Comparison of ENCODE assay signal across 9 mouse cellular contexts in the genomic region with DNA sequence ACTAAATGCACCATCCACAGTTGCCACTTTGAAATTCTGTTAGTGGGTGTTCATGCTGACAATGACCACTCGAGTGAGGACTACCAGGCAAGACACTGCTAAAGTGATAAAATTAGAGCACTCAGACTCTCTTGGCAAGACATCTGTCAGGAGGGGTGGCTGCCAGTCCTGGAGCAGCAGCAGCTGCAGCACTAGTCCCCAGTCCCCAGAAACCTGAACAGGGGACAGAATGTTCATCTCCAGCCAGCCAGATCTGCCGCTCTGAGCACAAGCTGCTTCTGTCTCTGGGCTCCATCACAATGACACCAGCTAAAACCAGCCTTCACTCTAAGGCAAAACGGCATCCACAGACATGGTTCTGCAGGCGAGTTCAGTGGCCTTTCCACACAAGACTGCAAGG. TPM values are rescaled to one million over a fixed set of nuclear protein-coding genes. Genes with fewer than 3 reads are reported as not detected.
DNase-seq lines count a peak whose midpoint lies in the region; ATAC-seq and TF ChIP-seq lines count a peak whose summit lies in the region.
"Had no signal": no experiment of that assay in that cellular context is flagged by ENCODE, and none has a peak within 500 bp of the region (broad histone marks: within the 10 kb centered on the region; RNA-seq: fewer than 3 reads in every experiment).

No protein-coding gene starts in this region.

- H3K27me3 ChIP-seq in hindbrain, postnatal 0 days (ENCODE audit: insufficient read depth, low read length) = no peaks in the 10 kb centered on the region
- no peaks in the 10 kb centered on the region for H3K27me3 ChIP-seq in hindbrain, embryonic 14.5 days (ENCODE audit: control insufficient read depth, insufficient read depth, low read length)
- no peaks in the 10 kb centered on the region; the same call in 1 of the 2 replicates for H3K27me3 ChIP-seq in heart, embryonic 13.5 days (replicated peaks)
- H3K27me3 ChIP-seq in forebrain, embryonic 10.5 days (ENCODE audit: poor library complexity, severe bottlenecking) = no peaks in the 10 kb centered on the region
- H3K27me3 ChIP-seq: liver, embryonic 13.5 days had no signal

- WGBS in hindbrain, postnatal 0 days = 39% methylated on average over 4 of the region's 4 CpGs
- 75% methylated on average over 4 of the region's 4 CpGs for WGBS in hindbrain, embryonic 14.5 days
- WGBS in heart, embryonic 13.5 days = 33% methylated on average over 4 of the region's 4 CpGs
- 92% methylated on average over 4 of the region's 4 CpGs for whole genome bisulfite sequencing in forebrain, embryonic 10.5 days

- H3K4me1 ChIP-seq in hindbrain, postnatal 0 days (ENCODE audit: insufficient read depth, low read length) = no peaks in the 10 kb centered on the region
- no peaks in the 10 kb centered on the region for H3K4me1 ChIP-seq in hindbrain, embryonic 14.5 days (replicated peaks; ENCODE audit: control insufficient read depth, insufficient read depth, low read length)
- peaks cover 31% of the 10 kb centered on the region for H3K4me1 ChIP-seq in heart, embryonic 13.5 days
- H3K4me1 ChIP-seq in forebrain, embryonic 10.5 days = no peaks in the 10 kb centered on the region
- H3K4me1 ChIP-seq: liver, embryonic 13.5 days had no signal

- TF ChIP-seq CTCF in hindbrain, postnatal 0 days (IDR thresholded peaks at IDR 0.05; ENCODE audit: low read depth) = no peak

- peak overlapping the region; percentile 49 for H3K27ac ChIP-seq in hindbrain, postnatal 0 days
- no peak overlapping the region for H3K27ac ChIP-seq in hindbrain, embryonic 14.5 days
- H3K27ac ChIP-seq in heart, embryonic 13.5 days (replicated peaks) = no peak overlapping the region; the same call in 1 of the 2 replicates
- no peak overlapping the region for H3K27ac ChIP-seq in forebrain, embryonic 10.5 days
- H3K27ac ChIP-seq: liver, embryonic 13.5 days had no signal

- no peaks in the 10 kb centered on the region for H3K9me3 ChIP-seq in hindbrain, postnatal 0 days (ENCODE audit: low read length)
- no peaks in the 10 kb centered on the region for H3K9me3 ChIP-seq in hindbrain, embryonic 14.5 days (ENCODE audit: control insufficient read depth, low read length)
- H3K9me3 ChIP-seq in heart, embryonic 13.5 days = no peaks in the 10 kb centered on the region
- no peaks in the 10 kb centered on the region for H3K9me3 ChIP-seq in forebrain, embryonic 10.5 days
- H3K9me3 ChIP-seq: liver, embryonic 13.5 days had no signal

- intact Hi-C loops in left cerebral cortex, postnatal 10 days (cut with DNase I) = no loop called here

- peak; percentile 55 for DNase-seq in hindbrain, postnatal 0 days (ENCODE audit: low spot score)
- no peak for DNase-seq in hindbrain, embryonic 14.5 days (ENCODE audit: low spot score)
- DNase-seq in cerebellum, adult 9-10 months = peak; percentile 38
- peak; percentile 64 to 66 for DNase-seq in left cerebral cortex, postnatal 10 days (ENCODE audit: extremely low spot score in 1 of 2, low spot score in 2 of 2)
- DNase-seq in adipocyte (ENCODE audit: low spot score) = no peak
- DNase-seq in forebrain, embryonic 10.5 days (ENCODE audit: extremely low spot score, low spot score) = no peak
- DNase-seq: liver, embryonic 13.5 days had no signal

- ATAC-seq in hindbrain, postnatal 0 days = peak; percentile 81
- ATAC-seq in hindbrain, embryonic 14.5 days (ENCODE audit: low FRiP score) = no peak
- ATAC-seq in heart, embryonic 13.5 days (ENCODE audit: extremely low read depth, insufficient number of reproducible peaks, low FRiP score, low TSS enrichment) = no peak; the same call in 1 of the 2 replicates
- ATAC-seq in megakaryocyte, adult 5-6 weeks (ENCODE audit: poor library complexity, severe bottlenecking) = no peak

- H3K9ac ChIP-seq in hindbrain, postnatal 0 days (replicated peaks; ENCODE audit: low read length) = no peak overlapping the region
- no peak overlapping the region for H3K9ac ChIP-seq in hindbrain, embryonic 14.5 days
- no peak overlapping the region for H3K9ac ChIP-seq in heart, embryonic 13.5 days
- H3K9ac ChIP-seq: liver, embryonic 13.5 days had no signal

- H3K36me3 ChIP-seq in hindbrain, postnatal 0 days (ENCODE audit: insufficient read depth, low read length) = no peaks in the 10 kb centered on the region
- no peaks in the 10 kb centered on the region for H3K36me3 ChIP-seq in hindbrain, embryonic 14.5 days (replicated peaks; ENCODE audit: control insufficient read depth, insufficient read depth)
- peaks cover 10% of the 10 kb centered on the region; the same call in 1 of the 2 replicates for H3K36me3 ChIP-seq in heart, embryonic 13.5 days
- H3K36me3 ChIP-seq in forebrain, embryonic 10.5 days (replicated peaks) = peaks cover 26% of the 10 kb centered on the region
- H3K36me3 ChIP-seq: liver, embryonic 13.5 days had no signal

- H3K4me2 ChIP-seq in hindbrain, postnatal 0 days (ENCODE audit: low read depth, low read length) = no peak overlapping the region
- no peak overlapping the region for H3K4me2 ChIP-seq in hindbrain, embryonic 14.5 days (replicated peaks)
- H3K4me2 ChIP-seq in heart, embryonic 13.5 days = 0 out of 2 replicates have a peak overlapping the region, but pooled peaks have one; percentile 9
- H3K4me2 ChIP-seq: liver, embryonic 13.5 days had no signal

- no peak overlapping the region for H3K4me3 ChIP-seq in hindbrain, postnatal 0 days (ENCODE audit: low read length)
- H3K4me3 ChIP-seq in hindbrain, embryonic 14.5 days (replicated peaks; ENCODE audit: low read length) = no peak overlapping the region
- H3K4me3 ChIP-seq in heart, embryonic 13.5 days = no peak overlapping the region
- no peak overlapping the region for H3K4me3 ChIP-seq in forebrain, embryonic 10.5 days
- H3K4me3 ChIP-seq: liver, embryonic 13.5 days had no signal

RNA-seq across cellular contexts. Expression of gene Ube2e1, which starts 28.4 kb away (rescaled TPM):
- total RNA-seq in hindbrain, postnatal 0 days (2014; rRNA removed) = 33.5 and 38.8 TPM in 2 replicates
- polyA plus RNA-seq in hindbrain, postnatal 0 days (2015; fragmentation: Nextera tagmentation; extraction: Ambion mirVana) = 157 TPM in 2 replicates
- polyA plus RNA-seq in hindbrain, embryonic 14.5 days (2014; fragmentation: Nextera tagmentation; extraction: Ambion mirVana) = 75.6 and 79.6 TPM in 2 replicates
- 57.6 and 63.2 TPM in 2 replicates for polyA plus RNA-seq in heart, embryonic 13.5 days (2015; fragmentation: Nextera tagmentation; extraction: Ambion mirVana)
- total RNA-seq in left cerebral cortex, postnatal 10 days (2021) = 100 to 1,000 TPM; 117 to 120 TPM
- 73.6 and 74.5 TPM in 2 replicates for total RNA-seq in megakaryocyte, adult 5-6 weeks (2015)
- 56.5 and 61.4 TPM in 2 replicates for total RNA-seq in megakaryocyte, adult 5-6 weeks (2017)
- polyA plus RNA-seq in forebrain, embryonic 10.5 days (2016; fragmentation: Nextera tagmentation; extraction: Ambion mirVana) = 166 and 172 TPM in 2 replicates

RNA-seq across cellular contexts. Expression of gene Rpl15, which starts 32.1 kb away (rescaled TPM):
- 407 and 452 TPM in 2 replicates for total RNA-seq in hindbrain, postnatal 0 days (2014; rRNA removed)
- 275 and 282 TPM in 2 replicates for polyA plus RNA-seq in hindbrain, postnatal 0 days (2015; fragmentation: Nextera tagmentation; extraction: Ambion mirVana)
- 332 and 348 TPM in 2 replicates for polyA plus RNA-seq in hindbrain, embryonic 14.5 days (2014; fragmentation: Nextera tagmentation; extraction: Ambion mirVana)
- 267 and 295 TPM in 2 replicates for polyA plus RNA-seq in heart, embryonic 13.5 days (2015; fragmentation: Nextera tagmentation; extraction: Ambion mirVana)
- 100 to 1,000 TPM; 585 to 608 TPM for total RNA-seq in left cerebral cortex, postnatal 10 days (2021)
- 1,377 and 1,389 TPM in 2 replicates for total RNA-seq in megakaryocyte, adult 5-6 weeks (2015)
- 1,172 and 1,341 TPM in 2 replicates for total RNA-seq in megakaryocyte, adult 5-6 weeks (2017)
- 464 and 501 TPM in 2 replicates for polyA plus RNA-seq in forebrain, embryonic 10.5 days (2016; fragmentation: Nextera tagmentation; extraction: Ambion mirVana)

RNA-seq across cellular contexts. Expression of gene Nkiras1, which starts 32.3 kb away (rescaled TPM):
- total RNA-seq in hindbrain, postnatal 0 days (2014; rRNA removed) = 20.5 and 27.1 TPM in 2 replicates
- 68.3 and 70.7 TPM in 2 replicates for polyA plus RNA-seq in hindbrain, postnatal 0 days (2015; fragmentation: Nextera tagmentation; extraction: Ambion mirVana)
- polyA plus RNA-seq in hindbrain, embryonic 14.5 days (2014; fragmentation: Nextera tagmentation; extraction: Ambion mirVana) = 50.8 and 53.5 TPM in 2 replicates
- polyA plus RNA-seq in heart, embryonic 13.5 days (2015; fragmentation: Nextera tagmentation; extraction: Ambion mirVana) = 17.1 and 20.5 TPM in 2 replicates
- total RNA-seq in left cerebral cortex, postnatal 10 days (2021) = 10 to 100 TPM; 78.4 to 83.4 TPM
- total RNA-seq in megakaryocyte, adult 5-6 weeks (2015) = 5.5 and 5.9 TPM in 2 replicates
- 1.7 and 6.9 TPM in 2 replicates for total RNA-seq in megakaryocyte, adult 5-6 weeks (2017)
- polyA plus RNA-seq in forebrain, embryonic 10.5 days (2016; fragmentation: Nextera tagmentation; extraction: Ambion mirVana) = 12.2 and 13.6 TPM in 2 replicates

Comparison
In these comparisons a context has a peak if more than half of its experiments do, and no peak if none do; other contexts are left out.
1. DNase-seq: peak in hindbrain, postnatal 0 days (single experiment), cerebellum, adult 9-10 months (single experiment) and left cerebral cortex, postnatal 10 days (2 of 2); none in hindbrain, embryonic 14.5 days (single experiment), adipocyte (single experiment) and forebrain, embryonic 10.5 days (single experiment).